Mouse (Mus musculus) ZHBTc4 (cell line): ENCODE results near the gene Dnajb13.
A peak's percentile ranks its signal among the peaks of the same experiment; 100 is the strongest.

Experiments used
- DNase-seq: peaks from one replicate; pipeline ENCODE4 v3.0.0-alpha.2; 2011; ENCODE audit warnings: low read depth, low spot score

Dnajb13 gene

DNA sequence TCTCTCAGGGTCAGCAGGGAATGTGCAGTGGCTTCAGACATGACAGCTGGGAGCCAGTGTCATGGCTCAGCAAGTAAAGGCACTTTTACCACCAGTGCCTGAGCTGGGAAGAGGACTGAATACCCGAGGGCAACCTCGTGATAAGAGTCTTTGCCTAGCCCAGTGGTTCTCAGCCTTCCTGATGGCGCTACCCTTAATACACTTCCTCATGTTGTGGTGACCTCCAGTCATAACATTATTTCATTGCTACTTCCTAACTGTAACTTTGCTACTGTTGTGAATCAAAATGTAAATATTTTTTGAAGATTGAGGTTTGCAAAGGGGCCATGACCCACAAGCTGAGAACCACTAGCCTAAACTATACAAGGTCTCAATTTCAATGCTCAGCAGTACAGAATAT lies 6.1 kb downstream of the Dnajb13 start:
- DNase-seq = no peak

DNA sequence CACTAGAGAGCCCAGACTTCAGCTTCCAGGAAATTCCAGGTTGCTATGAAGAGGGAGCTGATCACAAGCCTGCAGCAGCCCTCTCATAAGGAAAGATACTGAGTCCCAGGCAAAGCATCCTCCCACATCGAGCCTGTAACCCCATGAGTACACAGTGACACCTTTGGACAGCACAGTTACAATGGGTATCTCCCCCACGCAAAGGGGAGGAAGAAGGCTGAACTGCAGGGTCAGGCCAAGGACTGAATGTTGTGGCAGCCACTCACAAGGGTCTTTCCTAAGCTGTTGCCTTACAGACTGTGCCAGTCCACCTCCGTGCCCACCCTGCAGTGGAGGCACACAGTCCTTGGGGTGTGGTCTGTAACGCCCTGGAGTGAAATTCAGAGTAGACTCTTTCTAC lies 8.3 kb downstream of the Dnajb13 start:
- DNase-seq = no peak

DNA sequence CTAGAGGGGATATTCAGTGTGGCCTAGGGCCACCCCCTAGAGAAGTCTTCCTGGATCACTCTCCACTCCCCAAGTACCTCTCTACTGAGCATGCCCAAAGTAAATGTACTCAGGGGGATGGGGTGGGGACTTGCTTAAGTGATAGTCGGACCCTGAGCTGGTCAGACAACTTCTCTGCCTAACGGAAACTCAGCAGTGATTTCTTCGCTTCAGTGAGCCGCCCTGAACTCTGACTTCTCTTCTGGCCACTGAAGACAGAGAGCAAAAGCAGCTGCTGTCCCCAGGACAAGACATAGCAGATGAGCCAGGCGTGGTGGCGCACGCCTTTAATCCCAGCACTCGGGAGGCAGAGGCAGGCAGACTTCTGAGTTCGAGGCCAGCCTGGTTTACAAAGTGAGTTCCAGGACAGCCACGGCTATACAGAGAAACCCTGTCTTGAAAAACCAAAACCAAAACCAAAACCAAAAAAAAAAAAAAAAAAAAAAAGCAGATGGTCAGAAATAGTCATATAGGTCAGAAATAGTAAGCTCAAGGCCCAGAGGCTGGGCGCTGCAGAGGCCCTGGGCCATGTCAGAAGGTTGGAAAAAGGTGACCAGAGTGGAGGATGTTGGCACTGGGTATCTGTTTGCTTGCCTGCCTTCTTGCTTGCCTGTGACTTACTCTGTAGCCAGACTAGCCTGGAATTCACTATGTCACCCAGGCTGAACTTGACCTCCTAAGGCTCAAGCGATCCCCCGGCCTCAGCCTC lies 9.8 kb downstream of the Dnajb13 start:
- no peak for DNase-seq

DNA sequence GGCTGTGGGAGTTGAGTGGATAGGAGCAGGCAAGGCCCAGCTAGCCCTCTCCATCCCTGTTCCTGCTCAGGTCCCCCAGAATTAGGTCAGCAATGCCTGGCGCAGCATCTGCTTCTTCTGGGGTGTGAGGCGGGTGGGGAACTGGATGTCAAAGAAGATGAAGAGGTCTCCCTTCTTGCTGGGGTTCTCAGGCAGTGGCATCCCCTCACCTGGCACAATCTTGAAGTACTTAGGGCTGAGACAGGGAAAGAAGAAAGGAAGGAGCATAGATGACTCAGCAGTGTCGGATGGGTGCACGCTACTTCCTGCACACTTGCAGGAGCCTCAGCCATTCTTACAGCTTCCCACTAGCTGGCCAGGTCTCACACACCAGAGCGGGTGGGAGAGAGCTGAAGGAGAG lies 11.7 kb downstream of the Dnajb13 start:
- no peak for DNase-seq

DNA sequence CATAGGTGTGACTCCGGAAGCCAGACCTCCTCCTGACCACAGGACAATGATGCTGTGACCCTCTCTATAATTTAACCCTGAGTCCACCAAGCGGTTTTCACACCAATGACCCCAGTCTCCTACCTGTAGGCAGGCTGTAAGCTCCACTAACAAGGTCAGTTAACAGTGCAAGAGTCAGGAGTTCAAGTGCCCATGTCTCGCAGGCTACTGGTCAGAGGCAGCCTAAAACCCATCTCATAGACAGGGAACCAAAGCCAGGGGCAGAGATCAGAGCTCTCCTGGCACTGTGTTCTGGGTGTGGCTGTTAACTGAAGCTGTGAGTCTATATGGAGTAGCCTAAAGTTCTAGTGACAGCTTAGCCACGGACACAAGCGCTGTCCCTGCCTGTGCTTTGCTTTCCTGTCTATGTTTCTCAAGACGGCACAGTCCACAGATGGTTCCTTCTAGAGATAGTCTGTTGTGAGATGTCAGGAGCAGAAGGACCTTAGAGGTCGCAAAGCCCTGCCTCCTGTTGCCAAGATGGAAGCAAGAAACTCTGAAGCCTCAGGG lies 12.3 kb downstream of the Dnajb13 start:
- DNase-seq = no peak

DNA sequence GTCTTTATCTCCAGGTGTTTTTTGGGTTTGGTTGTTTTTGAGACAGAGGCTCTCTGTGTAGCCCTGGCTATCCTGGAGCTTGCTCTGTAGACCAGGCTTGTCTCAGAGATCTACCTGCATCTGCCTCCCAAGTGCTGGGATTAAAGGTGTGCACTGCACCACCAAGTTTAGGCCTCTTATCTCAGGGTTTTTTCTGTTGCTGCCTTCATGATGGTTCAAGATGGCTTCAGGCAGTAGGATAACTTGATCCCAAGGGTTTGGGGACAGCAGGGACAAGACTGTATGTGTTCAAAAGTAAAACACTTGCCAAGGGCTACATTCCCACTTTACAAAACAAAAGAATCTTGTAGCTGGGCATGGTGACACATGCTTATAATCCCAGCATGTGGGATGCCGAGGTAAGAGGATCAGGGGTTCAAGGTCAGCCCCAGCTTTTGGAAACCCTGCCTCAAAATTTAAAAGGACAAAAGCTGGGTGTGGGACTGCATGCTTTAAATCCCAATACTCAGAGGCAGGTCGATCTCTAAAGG lies 12.9 kb downstream of the Dnajb13 start:
- peak; percentile 92 for DNase-seq

DNA sequence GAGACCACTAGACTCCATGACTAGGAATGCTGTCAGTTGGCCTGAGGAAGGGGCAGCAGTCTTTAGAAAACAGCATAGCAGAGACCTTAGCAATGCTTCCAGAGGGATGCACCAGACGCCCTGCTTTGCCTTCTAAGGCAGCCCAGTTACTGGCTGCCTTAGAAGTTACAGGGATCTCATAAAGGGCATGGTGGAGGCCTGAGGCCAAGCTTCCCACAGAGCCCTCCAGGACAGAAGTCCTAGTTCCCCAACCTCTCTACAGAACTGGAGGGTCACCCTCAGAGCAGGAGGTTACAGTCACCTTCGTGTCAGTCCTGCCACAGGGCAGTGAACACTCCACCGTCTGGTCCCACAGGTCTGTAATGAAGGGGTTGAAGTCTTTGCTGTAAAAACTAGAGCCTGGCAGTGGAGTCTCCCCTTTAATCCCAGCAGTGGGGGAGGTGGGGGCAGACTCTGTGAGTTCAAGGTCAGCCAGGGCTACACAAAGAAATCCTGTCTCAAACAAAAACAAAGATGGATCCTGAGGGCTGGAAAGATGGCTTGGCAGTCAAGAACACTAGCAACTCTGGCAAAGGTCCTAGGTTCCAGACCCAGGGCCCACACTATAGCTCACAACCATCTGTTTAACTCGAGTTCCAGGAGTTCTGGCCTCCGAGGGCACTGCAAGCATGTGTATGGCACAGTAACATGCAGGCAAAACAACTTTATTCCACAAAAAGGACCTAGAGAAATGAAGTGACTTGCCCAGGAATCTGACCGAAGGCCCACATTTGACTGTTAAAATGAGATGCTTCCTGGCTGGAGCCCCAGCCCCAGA lies 13.5 kb downstream of the Dnajb13 start:
- DNase-seq = peak; percentile 44

DNA sequence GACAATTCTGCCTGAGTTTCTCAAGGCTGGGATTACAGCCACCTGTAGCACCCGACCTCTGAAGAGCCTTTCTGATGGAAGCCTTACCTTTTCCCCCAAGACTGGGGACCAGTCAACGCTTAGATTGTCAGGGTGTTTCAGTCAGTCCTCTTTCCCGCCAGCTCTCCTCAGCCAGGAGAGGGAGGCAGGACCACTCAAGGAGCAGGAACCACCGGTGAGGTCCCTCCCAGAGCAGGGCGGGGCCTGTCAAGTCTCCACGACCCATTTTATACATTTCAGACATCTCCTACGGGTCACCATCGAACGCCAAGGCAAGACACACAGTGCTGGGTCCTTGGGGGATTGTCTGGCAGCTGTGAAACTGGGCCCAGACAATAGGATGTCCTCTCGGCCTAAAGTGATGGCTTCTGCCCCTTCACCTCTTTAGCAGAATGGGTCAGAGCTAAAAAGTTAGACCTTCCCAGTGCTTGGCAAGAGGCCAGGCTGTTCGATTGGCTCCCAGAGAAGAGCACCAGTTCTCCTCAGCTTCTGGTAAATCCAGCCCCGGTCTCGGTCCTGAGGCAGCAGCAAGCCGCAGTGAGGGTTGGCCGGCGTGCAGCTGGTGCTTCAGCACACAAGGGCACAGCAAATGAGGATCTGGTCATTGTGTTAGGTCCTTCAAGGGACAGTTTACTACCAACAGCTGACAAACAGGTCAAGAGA lies 14.3 kb downstream of the Dnajb13 start:
- peak; percentile 69 for DNase-seq

DNA sequence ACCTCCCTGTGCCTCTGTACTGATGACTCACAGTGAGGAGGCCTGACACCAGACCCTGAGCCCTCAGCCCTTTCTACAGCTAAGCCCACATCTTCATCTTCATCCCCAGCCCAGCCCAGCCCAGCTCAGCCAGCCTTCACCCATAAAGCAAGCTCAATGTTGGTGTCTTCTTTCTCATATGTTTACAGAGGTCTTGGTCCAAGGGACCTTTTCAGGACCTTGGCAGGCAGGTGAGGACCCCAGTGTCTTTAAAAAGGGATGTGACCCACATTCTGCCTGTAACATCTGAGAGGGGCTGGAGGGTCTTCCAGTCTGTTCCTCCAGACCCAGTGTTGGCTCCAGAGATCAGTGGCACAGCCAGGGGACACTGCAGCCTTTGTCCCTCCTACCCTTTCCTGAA lies 15.3 kb downstream of the Dnajb13 start:
- DNase-seq = no peak

DNA sequence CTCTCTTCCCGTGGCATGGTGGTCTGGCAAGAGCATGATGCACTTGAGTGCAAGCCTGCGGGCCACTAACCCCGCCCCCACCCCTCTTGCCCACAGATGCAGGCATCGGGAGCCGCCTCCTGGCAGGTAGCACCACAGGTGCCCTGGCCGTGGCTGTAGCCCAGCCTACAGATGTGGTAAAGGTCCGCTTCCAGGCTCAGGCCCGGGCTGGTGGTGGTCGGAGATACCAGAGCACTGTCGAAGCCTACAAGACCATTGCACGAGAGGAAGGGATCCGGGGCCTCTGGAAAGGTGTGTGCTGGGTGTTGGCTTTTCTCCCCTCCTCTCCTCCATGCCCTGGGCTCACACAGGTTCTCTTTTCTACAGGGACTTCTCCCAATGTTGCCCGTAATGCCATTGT lies 16.8 kb downstream of the Dnajb13 start:
- DNase-seq = no peak

DNA sequence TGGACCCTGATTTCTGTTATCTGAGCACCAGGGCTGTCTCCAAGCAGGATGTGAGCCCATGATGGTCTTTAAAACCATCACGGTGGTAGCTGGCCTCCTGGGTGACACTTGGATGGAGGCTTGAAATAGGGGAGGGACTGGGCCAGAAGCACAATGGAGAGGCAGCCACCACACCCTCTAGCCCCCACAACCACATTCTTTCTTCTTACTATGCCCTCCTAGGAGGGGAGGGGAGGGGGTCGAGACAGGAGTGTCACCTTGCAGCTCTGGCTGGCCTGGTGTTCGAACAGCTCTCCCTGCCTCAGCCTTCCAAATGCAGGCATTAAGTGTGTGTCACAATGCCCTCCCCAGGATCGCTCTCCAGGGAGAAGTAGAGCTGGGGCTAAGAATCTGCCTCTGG lies 17.4 kb downstream of the Dnajb13 start:
- peak; percentile 48 for DNase-seq

DNA sequence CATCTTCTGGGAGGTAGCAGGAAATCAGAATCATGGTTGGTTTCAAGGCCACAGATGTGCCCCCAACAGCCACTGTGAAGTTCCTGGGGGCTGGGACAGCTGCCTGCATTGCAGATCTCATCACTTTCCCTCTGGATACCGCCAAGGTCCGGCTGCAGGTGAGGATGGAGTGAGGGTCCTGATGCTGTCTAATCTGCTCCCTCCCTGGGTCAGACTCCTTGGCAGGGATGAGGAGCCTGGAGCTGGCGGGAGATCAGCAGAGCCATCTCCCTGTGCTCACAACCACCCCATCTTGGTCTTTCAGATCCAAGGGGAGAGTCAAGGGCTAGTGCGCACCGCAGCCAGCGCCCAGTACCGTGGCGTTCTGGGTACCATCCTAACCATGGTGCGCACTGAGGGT lies 18.0 kb downstream of the Dnajb13 start:
- no peak for DNase-seq

DNA sequence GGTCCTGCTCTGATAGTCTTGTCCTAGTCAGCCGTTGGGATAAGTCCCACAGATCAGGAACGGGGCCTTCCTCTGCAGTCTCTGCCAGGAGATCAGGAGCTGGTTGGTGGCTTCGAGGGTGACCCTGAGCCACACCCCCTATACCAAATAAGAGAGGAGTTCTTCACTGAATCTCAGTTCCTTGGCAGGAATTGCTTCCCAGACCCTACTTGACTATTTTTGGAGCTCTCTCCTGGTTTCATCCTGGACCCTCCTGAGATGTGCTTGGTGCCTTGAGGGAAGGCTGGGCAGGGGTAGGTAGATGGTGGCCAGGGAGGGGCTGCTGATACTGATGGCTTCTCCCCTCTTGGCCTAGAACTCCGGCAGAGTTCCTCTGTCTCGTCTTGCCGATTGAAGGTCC lies 18.4 kb downstream of the Dnajb13 start:
- DNase-seq = no peak

DNA sequence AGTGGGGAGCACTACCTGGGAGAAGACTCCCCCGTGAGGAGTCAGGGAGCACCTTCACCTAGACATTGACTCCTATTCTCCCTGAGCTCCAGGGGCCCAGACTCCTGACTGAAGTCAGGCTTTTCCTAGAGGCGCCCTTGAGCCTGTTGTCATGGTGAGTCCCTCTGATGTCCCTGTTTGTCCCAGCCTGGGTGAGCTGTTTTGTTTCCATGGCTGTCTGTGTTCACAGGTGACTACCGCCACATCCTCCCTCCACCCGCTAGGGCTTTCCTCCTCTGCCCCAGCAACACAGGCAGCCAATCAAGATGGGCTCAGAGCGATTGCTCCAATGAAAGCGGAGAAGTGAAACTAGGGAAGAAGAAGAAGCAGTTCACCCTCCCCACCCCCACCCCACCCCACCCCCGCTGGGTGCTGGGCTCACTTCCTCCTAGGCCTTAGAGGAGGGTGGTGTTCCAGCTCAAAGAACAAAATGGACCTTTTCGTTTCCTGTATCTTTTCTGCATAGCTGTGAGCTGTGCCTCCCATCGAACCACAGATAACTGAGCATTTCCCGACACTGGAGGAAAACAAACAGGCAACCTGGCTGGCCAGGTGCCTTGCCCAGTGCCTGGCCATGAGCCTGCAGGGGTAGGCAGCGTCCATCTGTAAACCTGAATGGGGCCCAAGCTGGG lies 19.0 kb downstream of the Dnajb13 start:
- DNase-seq = peak; percentile 95

DNA sequence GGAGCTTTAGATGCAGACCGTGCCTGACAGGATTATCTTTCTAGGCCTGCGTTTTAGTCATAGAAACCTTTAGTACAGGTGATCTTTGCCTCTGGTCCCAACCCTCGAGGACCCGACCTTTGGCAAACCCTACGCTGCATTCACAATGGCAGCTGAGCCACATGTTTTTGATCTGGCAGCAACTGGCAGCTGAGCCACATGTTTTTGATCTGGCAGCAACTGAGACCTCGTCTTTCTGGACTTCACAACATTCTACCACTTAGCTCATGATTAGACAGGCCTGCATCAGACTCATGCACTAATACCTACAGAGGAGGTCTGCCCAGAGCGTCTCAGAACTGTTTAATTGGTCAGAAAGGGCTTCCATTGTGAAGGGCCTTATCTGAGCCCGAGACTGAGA lies 19.7 kb downstream of the Dnajb13 start:
- DNase-seq = no peak

DNA sequence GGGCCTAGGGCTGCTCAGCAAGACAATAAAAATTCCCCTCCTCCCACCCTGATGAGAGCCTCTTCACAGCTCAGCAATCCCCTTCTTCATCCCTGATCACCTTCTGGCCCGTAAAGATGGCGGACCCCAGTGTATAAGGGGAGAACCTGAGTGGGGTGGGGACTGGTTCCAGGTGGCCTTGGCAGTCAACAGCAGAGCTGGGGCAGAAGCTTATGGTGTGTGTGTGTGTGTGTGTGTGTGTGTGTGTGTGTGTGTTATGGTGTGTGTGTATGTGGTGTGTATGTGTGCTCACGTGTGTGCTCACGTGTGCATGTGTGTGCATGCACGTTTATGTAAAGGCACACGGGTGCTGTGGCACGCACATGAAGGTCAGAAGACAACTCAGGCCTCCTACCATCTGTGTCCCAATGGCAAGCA lies 20.3 kb downstream of the Dnajb13 start:
- DNase-seq = peak; percentile 53

DNA sequence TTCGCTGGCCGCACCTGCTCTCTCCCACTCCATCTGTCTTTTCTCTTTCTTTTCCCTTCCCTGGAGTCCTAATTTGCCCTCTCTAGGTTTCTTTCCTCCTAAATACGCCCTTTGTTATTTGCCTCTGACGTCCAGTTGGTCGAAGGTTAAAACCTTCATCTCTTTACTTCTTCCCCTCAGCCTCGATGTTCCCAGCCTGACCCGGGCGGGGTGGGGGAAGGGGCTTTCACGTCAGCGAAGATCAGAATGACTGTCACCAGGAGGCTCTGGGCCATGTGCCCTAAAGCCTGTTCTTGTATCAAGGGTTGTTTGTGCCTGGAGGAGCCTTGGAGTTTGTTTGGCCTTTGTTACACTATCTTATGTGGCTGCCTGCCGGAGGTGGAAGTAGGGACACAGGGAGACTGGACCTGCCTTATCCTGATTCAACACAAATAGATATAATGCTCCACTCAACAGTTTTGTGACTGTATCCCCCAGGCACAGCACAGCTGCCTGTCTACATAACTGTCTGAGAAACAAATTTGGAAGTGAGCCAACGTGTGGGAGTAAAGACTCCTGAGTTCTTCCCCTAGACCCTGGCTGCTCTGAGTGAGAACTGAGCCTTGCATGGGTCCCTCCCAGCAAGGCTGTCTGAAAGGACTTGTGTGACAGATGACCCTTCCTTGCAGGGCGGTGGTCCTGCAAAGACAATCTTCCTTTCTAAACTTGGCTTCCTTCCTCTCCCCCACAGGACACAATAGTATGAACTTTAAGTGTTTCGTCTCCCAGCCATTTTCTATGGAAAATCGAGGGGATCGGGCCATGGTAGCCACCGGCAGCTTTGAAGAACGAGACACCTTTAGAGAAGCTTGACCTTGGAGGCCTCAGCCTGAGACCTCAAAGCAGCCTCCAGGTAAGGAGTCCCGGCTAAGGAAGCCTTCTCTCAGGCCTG lies 21.0 kb downstream of the Dnajb13 start:
- DNase-seq = peak; percentile 60

DNA sequence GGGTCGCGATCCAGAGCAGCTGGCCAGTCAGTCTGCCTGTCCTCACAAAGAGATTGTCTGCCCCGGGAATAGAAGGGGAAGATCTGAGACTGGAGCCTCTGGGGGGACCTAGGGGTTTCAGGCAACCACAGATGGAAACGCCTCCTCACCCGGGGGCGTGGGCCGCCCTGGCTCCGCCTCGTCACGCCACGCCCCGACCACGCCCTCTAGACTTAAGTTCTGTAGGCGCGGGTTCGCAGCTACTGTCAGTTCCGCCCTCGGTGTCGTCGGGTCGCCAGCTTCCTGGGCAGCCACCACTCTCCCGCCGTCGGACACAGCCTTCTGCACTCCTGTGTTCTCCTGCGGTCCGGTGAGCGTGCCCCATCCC lies 21.7 kb downstream of the Dnajb13 start, which contains the start of gene Ucp2:
TSS of gene Ucp2 (plus strand) at position 221 of the 367 bp plus-strand sequence.
- peak; percentile 91 for DNase-seq

DNA sequence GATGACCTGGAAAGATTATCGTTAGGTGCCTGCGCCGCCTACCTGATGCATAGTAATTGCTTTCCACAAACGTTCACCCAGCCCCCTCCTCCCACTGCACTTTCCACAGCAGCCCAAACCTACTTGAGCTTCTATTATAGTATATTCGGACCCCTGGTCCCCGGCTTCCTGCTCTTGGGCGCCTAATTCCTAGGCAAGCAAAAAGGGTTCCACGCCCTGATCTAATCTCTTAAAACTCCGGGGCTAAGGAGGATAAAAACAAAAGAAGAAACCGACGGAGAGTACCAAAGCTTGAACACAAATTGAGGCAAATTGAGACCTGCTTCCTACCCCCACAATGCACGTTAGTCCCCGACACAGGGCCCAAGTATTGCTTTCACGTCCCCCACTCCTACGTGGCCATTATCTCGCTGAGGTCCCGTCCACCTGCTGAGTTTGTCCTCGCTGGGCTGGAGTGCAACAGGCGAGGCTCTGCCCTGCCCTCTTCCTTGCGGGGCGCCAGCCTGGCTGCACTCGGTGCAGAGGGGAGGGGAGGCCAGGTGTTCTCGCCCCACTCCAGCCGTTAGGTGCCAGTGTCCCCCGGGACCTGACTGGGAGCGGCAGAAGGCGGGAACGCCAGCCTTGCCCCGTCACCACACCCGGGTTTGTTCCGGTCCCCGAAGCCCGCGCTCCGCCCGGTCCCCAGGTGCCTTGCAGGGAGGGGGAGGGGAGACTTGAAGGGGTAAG lies 22.2 kb downstream of the Dnajb13 start:
- no peak for DNase-seq
